Mouse (Mus musculus): Measurements from ENCODE around the gene Fbxl7. TPM values are rescaled to one million over a fixed set of nuclear protein-coding genes. Genes with fewer than 3 reads are reported as not detected.
A peak's percentile ranks its signal among the peaks of the same experiment; 100 is the strongest.

The Fbxl7 gene
- total and polyA plus RNA-seq, 2 experiments from 2014 or later = 2.5 to 7.1 TPM

- ATAC-seq = no peak
- no peak overlapping the region for H3K4me3 ChIP-seq (ENCODE audit: low read depth, low read length)
- H3K27me3 ChIP-seq (ENCODE audit: insufficient read depth, low read length) = no peaks in the 10 kb centered on the region
- H3K4me1 ChIP-seq (ENCODE audit: insufficient read depth) = no peaks in the 10 kb centered on the region
- H3K9me3 ChIP-seq (ENCODE audit: low read length) = no peaks in the 10 kb centered on the region
- H3K36me3 ChIP-seq (ENCODE audit: insufficient read depth) = no peaks in the 10 kb centered on the region
- TF ChIP-seq CTCF (IDR thresholded peaks at IDR 0.05; ENCODE audit: low read depth) = no peak
- no peak overlapping the region for H3K4me2 ChIP-seq (ENCODE audit: low read depth)
- 70% methylated on average over 5 of the region's 5 CpGs for WGBS
- no peak overlapping the region for H3K9ac ChIP-seq
- no peak overlapping the region for H3K27ac ChIP-seq (ENCODE audit: low read depth, low read length)
- no peak for DNase-seq
These were observed 5.4 kb downstream of the Fbxl7 start for GRCm38 (mm10) chr15:26889971-26890370.

GRCm38 (mm10) chr15:26888170-26888569, 7.2 kb downstream of the Fbxl7 start:
- WGBS = 75% methylated on average over 10 of the region's 10 CpGs
- Histone ChIP-seq H3K27me3 (ENCODE audit: insufficient read depth, low read length) (no peaks in the 10 kb centered on the region), H3K4me1 (ENCODE audit: insufficient read depth) (no peaks in the 10 kb centered on the region), H3K4me3 (ENCODE audit: low read depth, low read length) (no peak overlapping the region), H3K4me2 (ENCODE audit: low read depth) (no peak overlapping the region), H3K9me3 (ENCODE audit: low read length) (no peaks in the 10 kb centered on the region), H3K27ac (ENCODE audit: low read depth, low read length) (no peak overlapping the region), H3K9ac (no peak overlapping the region), H3K36me3 (ENCODE audit: insufficient read depth) (no peaks in the 10 kb centered on the region)
- no peak for DNase-seq
- TF ChIP-seq CTCF (IDR thresholded peaks at IDR 0.05; ENCODE audit: low read depth) = no peak
- ATAC-seq = no peak

- no peak overlapping the region for H3K27ac ChIP-seq (ENCODE audit: low read depth, low read length)
- no peak overlapping the region for H3K4me3 ChIP-seq (ENCODE audit: low read depth, low read length)
- TF ChIP-seq CTCF (IDR thresholded peaks at IDR 0.05; ENCODE audit: low read depth) = no peak
- H3K9me3 ChIP-seq (ENCODE audit: low read length) = no peaks in the 10 kb centered on the region
- 42% methylated on average over 2 of the region's 2 CpGs for WGBS
- ATAC-seq (no peak), DNase-seq (no peak)
- no peak overlapping the region for H3K4me2 ChIP-seq (ENCODE audit: low read depth)
- H3K27me3 ChIP-seq (ENCODE audit: insufficient read depth, low read length) = no peaks in the 10 kb centered on the region
- H3K36me3 ChIP-seq (ENCODE audit: insufficient read depth) = no peaks in the 10 kb centered on the region
- H3K4me1 ChIP-seq (ENCODE audit: insufficient read depth) = no peaks in the 10 kb centered on the region
- no peak overlapping the region for H3K9ac ChIP-seq
These were observed 9.4 kb downstream of the Fbxl7 start for GRCm38 (mm10) chr15:26885979-26886378.

- TF ChIP-seq CTCF (IDR thresholded peaks at IDR 0.05; ENCODE audit: low read depth) = no peak
- Histone ChIP-seq H3K4me2 (ENCODE audit: low read depth) (no peak overlapping the region), H3K4me1 (ENCODE audit: insufficient read depth) (peaks cover 5% of the 10 kb centered on the region; the same call in 1 of the 2 replicates), H3K4me3 (ENCODE audit: low read depth, low read length) (no peak overlapping the region), H3K36me3 (ENCODE audit: insufficient read depth) (no peaks in the 10 kb centered on the region), H3K27me3 (ENCODE audit: insufficient read depth, low read length) (no peaks in the 10 kb centered on the region), H3K27ac (ENCODE audit: low read depth, low read length) (no peak overlapping the region), H3K9me3 (ENCODE audit: low read length) (no peaks in the 10 kb centered on the region), H3K9ac (no peak overlapping the region)
- ATAC-seq (no peak), DNase-seq (no peak)
- WGBS = 81% methylated on average over 8 of the region's 8 CpGs
These were observed 15.0 kb downstream of the Fbxl7 start for GRCm38 (mm10) chr15:26880212-26880956.

GRCm38 (mm10) chr15:26875687-26876086, 19.7 kb downstream of the Fbxl7 start:
- no peaks in the 10 kb centered on the region for H3K36me3 ChIP-seq (ENCODE audit: insufficient read depth)
- ATAC-seq (peak; percentile 82), DNase-seq (peak; percentile 90)
- H3K9me3 ChIP-seq (ENCODE audit: low read length) = no peaks in the 10 kb centered on the region
- H3K4me1 ChIP-seq (ENCODE audit: insufficient read depth) = peaks cover 5% of the 10 kb centered on the region; the same call in 1 of the 2 replicates
- 13% methylated on average over 4 of the region's 4 CpGs for WGBS
- H3K27ac ChIP-seq (ENCODE audit: low read depth, low read length) = 0 out of 2 replicates have a peak overlapping the region, but pooled peaks have one; percentile 9
- no peaks in the 10 kb centered on the region for H3K27me3 ChIP-seq (ENCODE audit: insufficient read depth, low read length)
- H3K4me2 ChIP-seq (ENCODE audit: low read depth) = no peak overlapping the region
- no peak overlapping the region for H3K4me3 ChIP-seq (ENCODE audit: low read depth, low read length)
- TF ChIP-seq CTCF (IDR thresholded peaks at IDR 0.05; ENCODE audit: low read depth) = no peak
- H3K9ac ChIP-seq = no peak overlapping the region

GRCm38 (mm10) chr15:26872234-26872633, 23.1 kb downstream of the Fbxl7 start:
- no peak overlapping the region for H3K4me3 ChIP-seq (ENCODE audit: low read depth, low read length)
- WGBS = 42% methylated on average over 1 of the region's 1 CpGs
- peaks cover 5% of the 10 kb centered on the region; the same call in 1 of the 2 replicates for H3K4me1 ChIP-seq (ENCODE audit: insufficient read depth)
- no peaks in the 10 kb centered on the region for H3K9me3 ChIP-seq (ENCODE audit: low read length)
- no peak overlapping the region for H3K4me2 ChIP-seq (ENCODE audit: low read depth)
- ATAC-seq (no peak), DNase-seq (no peak)
- H3K27ac ChIP-seq (ENCODE audit: low read depth, low read length) = no peak overlapping the region
- no peak overlapping the region for H3K9ac ChIP-seq
- no peak for TF ChIP-seq CTCF (IDR thresholded peaks at IDR 0.05; ENCODE audit: low read depth)
- no peaks in the 10 kb centered on the region for H3K36me3 ChIP-seq (ENCODE audit: insufficient read depth)
- H3K27me3 ChIP-seq (ENCODE audit: insufficient read depth, low read length) = no peaks in the 10 kb centered on the region

GRCm38 (mm10) chr15:26869197-26869596, 26.2 kb downstream of the Fbxl7 start:
- Histone ChIP-seq H3K27me3 (ENCODE audit: insufficient read depth, low read length) (no peaks in the 10 kb centered on the region), H3K4me3 (ENCODE audit: low read depth, low read length) (no peak overlapping the region), H3K4me1 (ENCODE audit: insufficient read depth) (no peaks in the 10 kb centered on the region), H3K4me2 (ENCODE audit: low read depth) (no peak overlapping the region), H3K36me3 (ENCODE audit: insufficient read depth) (no peaks in the 10 kb centered on the region), H3K9me3 (ENCODE audit: low read length) (no peaks in the 10 kb centered on the region), H3K27ac (ENCODE audit: low read depth, low read length) (no peak overlapping the region), H3K9ac (no peak overlapping the region)
- DNase-seq (no peak), ATAC-seq (no peak)
- no peak for TF ChIP-seq CTCF (IDR thresholded peaks at IDR 0.05; ENCODE audit: low read depth)
- WGBS = 76% methylated on average over 3 of the region's 3 CpGs
